Mouse (Mus musculus) lung, postnatal 0 days (tissue): ENCODE measurements around the gene Tsc22d4.

ENCODE experiments used
- CTCF ChIP-seq: IDR thresholded peaks from 2 replicates; pipeline ENCODE4 v1.5.1; 2016; ENCODE audit warnings: antibody characterized with exemption, mild to moderate bottlenecking
- EP300 ChIP-seq: IDR thresholded peaks from 2 replicates; pipeline ENCODE4 v1.6.1; 2016; ENCODE audit warnings: antibody characterized with exemption, mild to moderate bottlenecking, control low read depth

GRCm38 (mm10) chr5:137751221-137751887 is 5.8 kb downstream of the Tsc22d4 start:
- no peak for TF ChIP-seq CTCF
- no peak for TF ChIP-seq EP300
